Mouse (Mus musculus) midbrain, embryonic 10.5 days (tissue): ENCODE measurements around the gene Fbxo31. TPM values are rescaled to one million over a fixed set of nuclear protein-coding genes. Genes with fewer than 3 reads are reported as not detected.

Experiments
- DNase-seq: peaks from one replicate; pipeline ENCODE4 v3.0.0-alpha.2; 2017; ENCODE audit warnings: low spot score
- H3K27ac ChIP-seq: fragments of 300-500 bp; sonication (generic); replicated peaks from 2 replicates; pipeline ENCODE4 v1.5.1; 2016; ENCODE audit warnings: mild to moderate bottlenecking
- H3K27me3 ChIP-seq: fragments of 300-500 bp; sonication (generic); 2 replicates; pipeline ENCODE4 v1.6.1; 2016; ENCODE audit warnings: low read depth, mild to moderate bottlenecking; ENCODE audit not compliant: poor library complexity, severe bottlenecking
- H3K36me3 ChIP-seq: fragments of 300-500 bp; sonication (generic); 2 replicates; pipeline ENCODE4 v1.6.1; 2016; ENCODE audit warnings: mild to moderate bottlenecking, moderate library complexity
- H3K4me1 ChIP-seq: fragments of 300-500 bp; sonication (generic); 2 replicates; pipeline ENCODE4 v1.6.1; 2016
- H3K4me3 ChIP-seq: fragments of 300-500 bp; sonication (generic); 2 replicates; pipeline ENCODE4 v1.5.1; 2016; ENCODE audit warnings: mild to moderate bottlenecking, moderate library complexity
- H3K9me3 ChIP-seq: fragments of 300-500 bp; sonication (generic); replicated peaks from 2 replicates; pipeline ENCODE4 v1.6.1; 2016; ENCODE audit warnings: mild to moderate bottlenecking
- WGBS: fragments of 180-500 bp; shearing (Covaris S2); methylation state at CpG from one replicate; pipeline ENCODE4 v1.1.7; 2016; 5-methylcytosine and 5-hydroxymethylcytosine counted together
- polyA plus RNA-seq: library from polyadenylated mRNA; unstranded; fragments of >200 nt; fragmentation: Nextera tagmentation; extraction: Ambion mirVana; gene quantifications from 2 replicates; pipeline ENCODE4 v1.2.1, GENCODE M21; 2016

The Fbxo31 gene
- polyA plus RNA-seq, 1 experiment from 2014 or later: 14.8 TPM

DNA sequence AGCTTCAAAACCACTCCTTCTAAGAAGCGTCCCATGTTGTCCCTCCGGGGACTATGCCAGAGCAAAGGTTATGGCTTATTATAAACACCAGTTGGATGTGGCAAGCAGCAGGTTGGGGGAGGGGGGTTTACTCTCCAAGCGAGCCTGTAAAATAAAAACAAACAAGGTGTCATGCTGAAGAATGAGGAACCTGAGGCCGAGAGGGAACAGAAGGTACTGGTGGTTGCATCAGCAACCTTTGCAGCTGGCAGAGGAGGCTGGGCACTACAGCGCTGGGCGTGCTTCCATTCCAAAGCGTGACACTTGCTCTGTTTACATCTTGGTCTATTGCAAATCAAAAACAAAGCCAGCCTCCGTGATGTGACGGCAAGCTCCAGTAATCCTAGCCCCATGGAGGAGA is 1.9 kb upstream of the Fbxo31 start:
- DNase-seq: no peak
- Histone ChIP-seq H3K36me3 (no peaks in the 10 kb centered on the region), H3K4me3 (no peak overlapping the region), H3K4me1 (peaks cover 60% of the 10 kb centered on the region), H3K9me3 (no peaks in the 10 kb centered on the region), H3K27me3 (no peaks in the 10 kb centered on the region), H3K27ac (no peak overlapping the region)
- WGBS: 46% methylated on average over 9 of the region's 9 CpGs

DNA sequence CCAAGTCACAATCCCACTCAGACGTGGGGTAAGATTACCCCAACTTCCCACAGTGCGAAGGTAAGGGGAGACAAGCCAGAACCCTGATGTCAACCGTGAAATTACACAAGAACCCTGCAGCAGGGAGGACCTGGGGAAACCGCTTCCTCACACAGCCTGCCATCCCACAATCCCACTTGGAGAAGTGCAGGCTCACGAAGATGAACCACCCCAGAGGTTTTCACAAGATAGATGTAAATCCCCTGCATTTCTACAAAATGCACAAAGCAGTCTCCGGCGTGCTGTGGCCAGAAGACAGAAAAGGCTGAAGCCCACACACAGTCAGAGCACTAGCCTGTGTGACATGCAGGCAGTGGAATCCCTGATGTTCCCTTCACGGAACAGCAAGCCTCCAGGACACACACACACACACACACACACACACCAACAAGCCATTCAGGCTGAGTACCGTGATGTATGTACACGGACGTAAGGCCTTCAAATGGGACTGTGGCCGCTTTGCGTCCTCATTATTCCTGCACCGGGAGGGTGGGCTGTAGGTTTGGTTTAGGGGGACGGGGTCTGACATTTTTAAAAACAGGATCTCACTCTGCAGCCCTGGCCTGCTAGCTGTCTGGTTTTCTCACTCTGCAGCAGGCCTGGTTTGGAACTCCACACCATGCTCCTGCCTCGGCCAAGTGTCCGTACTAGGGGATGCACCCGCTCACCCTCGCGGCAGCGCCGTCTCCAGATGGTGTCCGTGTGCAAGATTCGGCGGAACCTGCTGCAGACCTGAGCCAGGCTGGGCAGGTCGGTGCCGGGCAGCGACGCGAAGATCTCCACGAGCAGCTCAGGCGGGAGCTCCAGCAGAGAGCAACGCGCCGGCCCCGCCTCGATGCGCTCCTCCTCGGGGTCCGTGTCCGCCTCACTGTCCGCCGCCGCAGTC is 593 bp downstream of the Fbxo31 start:
- no peaks in the 10 kb centered on the region for H3K9me3 ChIP-seq
- peak; percentile 38 for DNase-seq
- H3K27ac ChIP-seq: peak overlapping the region; percentile 86
- H3K27me3 ChIP-seq: no peaks in the 10 kb centered on the region
- peaks cover 70% of the 10 kb centered on the region for H3K4me1 ChIP-seq
- WGBS: 2% methylated on average over 44 of the region's 44 CpGs
- H3K4me3 ChIP-seq: peak overlapping the region; percentile 68
- no peaks in the 10 kb centered on the region for H3K36me3 ChIP-seq

DNA sequence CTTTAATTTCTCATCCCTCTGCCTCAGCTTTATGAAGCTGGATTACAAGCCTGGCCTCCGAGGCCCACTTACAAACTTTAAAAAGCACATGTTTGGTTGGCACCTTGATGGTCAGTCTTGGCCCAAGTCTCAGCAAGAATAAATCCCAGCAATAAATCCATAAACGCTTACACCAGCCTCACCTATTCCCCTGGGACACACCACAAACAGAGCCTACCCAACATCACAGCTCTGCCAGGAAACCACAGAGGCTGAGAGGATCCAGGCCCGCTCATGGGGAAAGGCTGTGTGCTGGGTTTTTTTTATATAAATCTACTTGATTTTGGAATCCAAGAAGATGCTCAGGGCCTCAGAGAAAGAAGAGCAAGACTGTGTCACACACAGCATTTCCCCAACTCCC is 2.9 kb downstream of the Fbxo31 start:
- Histone ChIP-seq H3K4me3 (no peak overlapping the region), H3K4me1 (peaks cover 70% of the 10 kb centered on the region), H3K27me3 (no peaks in the 10 kb centered on the region), H3K9me3 (no peaks in the 10 kb centered on the region), H3K36me3 (no peaks in the 10 kb centered on the region), H3K27ac (no peak overlapping the region)
- WGBS: 89% methylated on average over 3 of the region's 3 CpGs
- no peak for DNase-seq

DNA sequence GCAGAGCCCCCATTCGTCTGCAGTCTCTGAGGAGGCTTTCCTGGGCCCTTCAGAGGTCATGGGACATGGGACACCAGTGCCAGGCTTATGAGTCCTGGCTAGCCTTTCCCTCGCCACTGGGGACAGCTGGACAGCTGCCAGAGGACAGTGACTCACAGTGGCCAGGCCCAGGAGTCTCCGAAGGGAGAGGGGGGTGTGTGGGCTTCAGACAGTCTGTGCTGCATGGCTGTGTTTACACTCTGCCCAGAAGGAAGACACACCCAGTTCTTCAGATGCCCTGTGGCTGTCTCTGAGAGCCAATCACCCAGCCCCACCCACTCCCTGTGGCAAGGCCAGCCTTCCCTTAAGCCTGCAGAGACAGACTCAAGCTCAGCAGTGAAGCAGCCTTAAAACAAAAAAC is 5.3 kb downstream of the Fbxo31 start:
- WGBS: 69% methylated on average over 3 of the region's 3 CpGs
- H3K36me3 ChIP-seq: peaks cover 3% of the 10 kb centered on the region; the same call in 1 of the 2 replicates
- no peaks in the 10 kb centered on the region for H3K27me3 ChIP-seq
- peaks cover 54% of the 10 kb centered on the region for H3K4me1 ChIP-seq
- no peak overlapping the region for H3K27ac ChIP-seq
- no peak for DNase-seq
- no peaks in the 10 kb centered on the region for H3K9me3 ChIP-seq
- no peak overlapping the region for H3K4me3 ChIP-seq

DNA sequence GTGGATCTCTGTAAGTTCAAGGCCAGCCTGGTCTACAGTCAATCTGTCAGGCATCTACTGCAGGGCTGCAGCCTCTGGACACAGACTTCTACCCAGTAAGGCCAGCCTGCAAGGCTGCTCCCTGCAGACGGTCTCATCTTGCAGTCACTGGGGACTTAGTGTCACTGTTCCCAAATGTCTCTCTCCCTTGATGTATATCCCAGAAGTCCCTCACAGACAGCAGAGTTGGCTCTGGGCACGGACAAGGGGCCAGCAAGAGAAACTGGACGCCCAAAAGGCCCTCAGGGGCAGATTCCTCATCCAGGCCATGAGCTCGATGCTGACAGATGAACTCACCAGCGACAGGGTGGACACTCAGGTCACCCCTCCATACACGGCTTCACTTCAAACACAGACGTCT is 6.5 kb downstream of the Fbxo31 start:
- no peaks in the 10 kb centered on the region for H3K27me3 ChIP-seq
- 84% methylated on average over 7 of the region's 7 CpGs for WGBS
- no peak overlapping the region for H3K27ac ChIP-seq
- H3K36me3 ChIP-seq: peaks cover 3% of the 10 kb centered on the region; the same call in 1 of the 2 replicates
- no peaks in the 10 kb centered on the region for H3K9me3 ChIP-seq
- no peak overlapping the region for H3K4me3 ChIP-seq
- peaks cover 55% of the 10 kb centered on the region for H3K4me1 ChIP-seq
- no peak for DNase-seq

DNA sequence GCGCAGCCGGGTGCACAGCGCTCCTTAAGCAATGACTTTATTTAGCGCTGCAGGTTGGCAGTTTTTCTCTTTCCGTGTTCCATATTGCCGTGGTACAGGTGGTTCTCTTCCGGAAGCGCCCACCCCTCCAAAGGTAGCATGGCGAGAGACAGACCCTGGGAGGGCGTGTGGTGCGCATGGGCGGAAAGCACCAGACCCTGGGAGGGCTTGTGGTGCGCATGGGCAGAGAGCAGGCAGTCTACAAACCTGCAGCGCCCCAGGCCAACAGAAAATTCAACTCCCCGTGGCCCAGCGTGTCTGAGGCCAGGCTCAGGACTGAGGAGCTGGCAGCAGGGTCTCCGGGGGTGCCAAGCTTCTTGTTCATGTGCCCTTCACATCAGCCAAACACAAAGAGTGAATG is 7.8 kb downstream of the Fbxo31 start:
- Histone ChIP-seq H3K4me1 (peaks cover 53% of the 10 kb centered on the region), H3K9me3 (no peaks in the 10 kb centered on the region), H3K4me3 (no peak overlapping the region), H3K27ac (no peak overlapping the region), H3K27me3 (no peaks in the 10 kb centered on the region), H3K36me3 (peaks cover 3% of the 10 kb centered on the region; the same call in 1 of the 2 replicates)
- whole genome bisulfite sequencing: 84% methylated on average over 17 of the region's 17 CpGs
- DNase-seq: no peak

DNA sequence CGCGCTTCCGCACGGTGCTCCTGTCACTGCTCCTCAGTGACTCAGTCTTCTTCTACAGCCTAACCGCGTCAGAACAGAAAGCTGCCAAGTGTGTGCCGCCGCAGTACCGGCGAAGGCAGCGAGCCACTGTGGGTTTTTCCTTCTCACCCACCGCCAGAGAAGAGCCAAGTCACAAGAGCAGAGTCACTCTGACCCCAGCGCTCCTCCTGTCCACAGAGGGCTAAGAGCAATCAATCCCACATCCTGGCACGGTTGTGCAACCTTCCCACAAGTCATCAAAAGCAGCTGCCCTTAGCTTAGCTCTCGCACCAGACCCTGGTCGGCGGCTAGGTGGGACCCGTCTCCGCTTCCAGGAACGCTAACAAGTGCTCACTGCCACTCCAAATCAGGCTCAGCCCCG is 8.3 kb downstream of the Fbxo31 start:
- no peak for DNase-seq
- 90% methylated on average over 21 of the region's 21 CpGs for WGBS
- peaks cover 3% of the 10 kb centered on the region for H3K36me3 ChIP-seq
- H3K9me3 ChIP-seq: no peaks in the 10 kb centered on the region
- H3K4me1 ChIP-seq: peaks cover 53% of the 10 kb centered on the region
- H3K27ac ChIP-seq: no peak overlapping the region
- no peak overlapping the region for H3K4me3 ChIP-seq
- H3K27me3 ChIP-seq: no peaks in the 10 kb centered on the region

DNA sequence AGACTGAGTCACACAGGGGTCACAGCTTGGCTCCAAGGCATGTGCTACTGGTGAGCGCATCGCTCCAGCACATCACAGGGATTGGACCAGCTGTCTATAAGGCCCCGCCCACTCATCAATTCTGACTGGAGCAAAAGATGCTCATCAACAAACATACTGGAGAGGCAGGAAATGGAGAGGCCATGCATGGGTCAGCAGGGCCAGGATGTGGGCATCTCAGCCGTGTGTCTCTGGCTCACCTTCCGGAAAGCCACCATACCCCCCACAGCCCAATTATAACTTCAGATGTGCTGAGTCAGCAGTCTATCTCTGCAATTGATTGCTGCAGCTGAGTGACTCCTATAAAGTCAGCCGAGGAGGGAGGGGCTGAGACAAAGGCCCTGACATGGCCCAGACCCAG is 10.3 kb downstream of the Fbxo31 start:
- no peak for DNase-seq
- Histone ChIP-seq H3K4me1 (peaks cover 61% of the 10 kb centered on the region), H3K27me3 (no peaks in the 10 kb centered on the region), H3K9me3 (no peaks in the 10 kb centered on the region), H3K4me3 (no peak overlapping the region), H3K27ac (no peak overlapping the region), H3K36me3 (peaks cover 13% of the 10 kb centered on the region)
- 86% methylated on average over 6 of the region's 6 CpGs for WGBS

DNA sequence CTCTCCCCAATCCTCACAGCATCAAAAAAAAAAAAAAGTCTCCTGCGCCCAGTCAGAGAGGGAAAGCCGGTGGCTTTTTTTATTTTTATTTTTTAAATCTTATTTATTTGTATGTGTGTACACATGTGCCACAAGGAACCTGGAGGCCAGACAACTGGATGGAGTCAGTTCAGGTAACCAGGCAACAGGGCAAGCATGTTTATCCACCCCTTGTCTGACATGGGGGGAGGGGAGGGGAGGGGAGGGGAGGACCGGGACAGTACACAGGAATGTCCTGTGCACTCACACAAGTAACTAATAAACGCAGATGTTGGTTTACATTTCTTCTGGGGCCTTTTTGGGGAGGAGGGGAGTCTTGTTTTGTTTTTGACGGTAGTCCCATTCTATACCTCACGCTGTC is 14.9 kb downstream of the Fbxo31 start:
- Histone ChIP-seq H3K9me3 (no peaks in the 10 kb centered on the region), H3K4me3 (no peak overlapping the region), H3K36me3 (peaks cover 31% of the 10 kb centered on the region), H3K27ac (peak overlapping the region; percentile 30; the same call in 1 of the 2 replicates), H3K4me1 (peaks cover 62% of the 10 kb centered on the region), H3K27me3 (no peaks in the 10 kb centered on the region)
- 61% methylated on average over 6 of the region's 6 CpGs for WGBS
- no peak for DNase-seq

DNA sequence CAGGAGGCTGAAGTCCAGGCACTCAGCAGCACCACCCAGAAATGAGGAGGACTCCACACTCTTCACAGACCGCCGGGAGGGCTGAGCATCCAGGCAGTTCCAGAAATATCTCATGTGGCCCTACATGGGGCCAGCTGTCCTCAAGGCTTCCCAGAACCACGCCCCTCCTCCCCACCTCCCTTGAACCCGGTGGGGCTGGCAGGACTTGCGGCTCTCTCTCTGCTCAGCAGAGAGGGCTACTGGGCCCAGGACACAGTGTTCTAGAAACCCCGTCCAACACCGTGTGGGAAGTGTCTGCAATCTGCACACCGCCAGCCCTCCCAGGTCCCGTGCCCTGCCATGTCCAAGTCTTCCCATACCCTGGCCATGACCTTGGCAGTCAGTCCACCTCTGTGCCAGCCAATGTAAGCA is 15.7 kb downstream of the Fbxo31 start:
- H3K27me3 ChIP-seq: no peaks in the 10 kb centered on the region
- WGBS: 86% methylated on average over 9 of the region's 9 CpGs
- no peak overlapping the region for H3K4me3 ChIP-seq
- no peak for DNase-seq
- H3K9me3 ChIP-seq: no peaks in the 10 kb centered on the region
- peaks cover 38% of the 10 kb centered on the region for H3K36me3 ChIP-seq
- H3K27ac ChIP-seq: peak overlapping the region; percentile 68
- peaks cover 54% of the 10 kb centered on the region for H3K4me1 ChIP-seq

DNA sequence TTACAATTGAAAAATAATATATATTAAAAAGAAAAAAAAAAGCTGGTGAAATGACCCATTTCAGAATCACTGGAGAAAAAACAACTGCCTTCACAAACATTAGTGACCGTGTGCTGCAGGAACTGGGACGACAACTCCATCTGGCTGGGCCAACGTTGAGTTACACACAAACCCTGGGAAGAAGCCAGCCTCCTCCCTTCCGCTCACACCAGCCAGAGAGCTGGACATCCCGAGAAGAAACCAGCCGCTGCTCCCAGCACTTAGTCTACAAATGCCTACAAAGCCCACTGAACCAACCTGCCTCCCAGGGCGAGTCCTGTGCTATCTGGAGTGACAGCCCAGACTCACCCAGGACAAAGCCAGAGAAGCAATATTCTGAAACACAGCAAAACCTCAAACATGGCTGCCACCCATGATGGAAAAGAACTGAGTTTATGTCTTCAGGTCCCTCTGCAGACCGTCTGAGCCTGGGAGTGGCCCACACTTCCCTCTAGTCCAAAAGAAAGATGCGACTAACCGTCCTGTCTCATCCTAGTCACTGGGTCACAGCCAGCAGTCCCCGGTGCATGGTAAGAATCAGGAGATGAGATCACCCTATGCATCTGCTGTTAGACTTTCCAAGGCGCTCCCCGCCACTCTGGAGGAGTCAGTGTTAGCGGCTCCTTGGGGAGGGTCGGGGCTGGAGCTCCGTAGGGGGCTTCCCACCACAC is 16.8 kb downstream of the Fbxo31 start:
- H3K27ac ChIP-seq: no peak overlapping the region
- DNase-seq: no peak
- H3K9me3 ChIP-seq: no peaks in the 10 kb centered on the region
- peaks cover 43% of the 10 kb centered on the region for H3K36me3 ChIP-seq
- WGBS: 86% methylated on average over 16 of the region's 16 CpGs
- H3K4me1 ChIP-seq: peaks cover 45% of the 10 kb centered on the region
- no peak overlapping the region for H3K4me3 ChIP-seq
- no peaks in the 10 kb centered on the region for H3K27me3 ChIP-seq

DNA sequence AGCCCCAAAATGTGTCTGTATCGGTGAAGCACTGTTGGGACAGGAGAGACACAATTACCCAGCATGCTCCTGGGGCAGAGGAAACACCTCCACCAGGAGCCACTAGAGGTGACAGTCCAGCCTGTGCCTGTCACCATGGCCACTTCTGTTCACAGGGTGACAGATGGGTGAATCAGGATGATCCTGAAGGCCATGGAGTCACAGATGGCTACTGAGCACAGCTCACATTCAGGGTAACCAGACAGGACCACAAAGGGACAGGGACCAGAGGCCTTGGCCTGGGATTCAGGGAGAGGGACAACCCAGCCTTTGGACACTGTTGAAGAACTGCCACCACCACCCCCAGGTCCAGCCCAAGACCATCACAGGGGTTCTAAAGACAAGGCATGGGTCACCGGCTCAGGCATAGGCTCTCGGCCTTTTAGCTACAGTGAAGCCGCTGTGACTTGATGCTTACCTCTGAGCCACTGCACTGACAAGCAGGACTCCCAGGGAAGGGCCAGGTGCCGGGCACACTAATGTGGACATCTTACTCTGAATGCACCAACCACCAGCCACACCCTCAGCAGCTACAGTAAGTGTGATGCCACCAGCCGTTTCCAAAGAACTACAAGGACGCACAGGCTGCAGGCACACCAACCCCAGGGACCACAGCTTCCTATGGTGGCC is 18.0 kb downstream of the Fbxo31 start:
- peaks cover 33% of the 10 kb centered on the region for H3K4me1 ChIP-seq
- H3K27me3 ChIP-seq: no peaks in the 10 kb centered on the region
- WGBS: 94% methylated on average over 7 of the region's 7 CpGs
- H3K4me3 ChIP-seq: no peak overlapping the region
- H3K36me3 ChIP-seq: peaks cover 51% of the 10 kb centered on the region
- H3K9me3 ChIP-seq: no peaks in the 10 kb centered on the region
- no peak for DNase-seq
- H3K27ac ChIP-seq: no peak overlapping the region
